ENCODE assay signal across 15 mouse cellular contexts in genomic region chr13:24159972-24160371, GRCm38 (mm10).
DNase-seq lines count a peak whose midpoint lies in the region; ATAC-seq and TF ChIP-seq lines count a peak whose summit lies in the region.
"Had no signal": no experiment of that assay in that cellular context is flagged by ENCODE, and none has a peak within 500 bp of the region (broad histone marks: within the 10 kb centered on the region; RNA-seq: fewer than 3 reads in every experiment).

No protein-coding gene starts in this region.

- TF ChIP-seq RAD21 in MEL (IDR thresholded peaks at IDR 0.05; ENCODE audit: low read depth, low read length), result no peak

- no peak overlapping the region for H3K4me2 ChIP-seq in hindbrain, embryonic 14.5 days (replicated peaks)
- peak overlapping the region; percentile 87 for H3K4me2 ChIP-seq in liver, embryonic 14.5 days (ENCODE audit: low read depth)
- H3K4me2 ChIP-seq: lung, embryonic 15.5 days; neural tube, embryonic 12.5 days had no signal

- H3K79me2 ChIP-seq in MEL (ENCODE audit: control insufficient read depth, insufficient read depth, low read length, poor library complexity), result no peaks in the 10 kb centered on the region

- no peak for DNase-seq in hindbrain, embryonic 10.5 days (ENCODE audit: low spot score)
- no peak for DNase-seq in hindbrain, embryonic 14.5 days (ENCODE audit: low spot score)
- DNase-seq in G1E (ENCODE audit: low spot score) (no peak), MEL (ENCODE audit: low read depth, low spot score) (no peak)
- no peak for DNase-seq in liver, embryonic 14.5 days (ENCODE audit: low read depth in 3 of 3, low spot score in 3 of 3)
- no peak for DNase-seq in kidney, postnatal 4 days
- no peak for DNase-seq in cerebellum, adult 9-11 months
- DNase-seq: cerebellum, postnatal 14 days; heart, adult 2 months; left cerebral cortex, postnatal 4 days; right cerebral cortex, postnatal 14 days; thymus, postnatal 25 days had no signal

- H3K27me3 ChIP-seq in hindbrain, embryonic 10.5 days (ENCODE audit: insufficient read depth, poor library complexity, severe bottlenecking), result no peaks in the 10 kb centered on the region
- no peaks in the 10 kb centered on the region for H3K27me3 ChIP-seq in hindbrain, embryonic 14.5 days (ENCODE audit: control insufficient read depth, insufficient read depth, low read length)
- H3K27me3 ChIP-seq in G1E (ENCODE audit: insufficient read depth, low read length), result no peaks in the 10 kb centered on the region
- no peaks in the 10 kb centered on the region for H3K27me3 ChIP-seq in MEL (ENCODE audit: control insufficient read depth in 1 of 2, insufficient read depth in 2 of 2, low read length in 2 of 2)
- no peaks in the 10 kb centered on the region for H3K27me3 ChIP-seq in liver, embryonic 14.5 days (ENCODE audit: control insufficient read depth, insufficient read depth, low read length)
- H3K27me3 ChIP-seq: lung, embryonic 15.5 days; neural tube, embryonic 12.5 days had no signal

- H3K9me3 ChIP-seq in hindbrain, embryonic 10.5 days, result no peaks in the 10 kb centered on the region
- H3K9me3 ChIP-seq in hindbrain, embryonic 14.5 days (ENCODE audit: control insufficient read depth, low read length), result no peaks in the 10 kb centered on the region
- H3K9me3 ChIP-seq in G1E (replicated peaks) (0 out of 2 replicates have a peak, but pooled peaks cover 4% of the 10 kb centered on the region), MEL (replicated peaks; ENCODE audit: insufficient read depth, low read length) (no peaks in the 10 kb centered on the region)
- H3K9me3 ChIP-seq in liver, embryonic 14.5 days (ENCODE audit: control insufficient read depth, low read length), result no peaks in the 10 kb centered on the region
- H3K9me3 ChIP-seq: lung, embryonic 15.5 days; neural tube, embryonic 12.5 days had no signal

- H3K27ac ChIP-seq in hindbrain, embryonic 10.5 days, result peak overlapping the region; percentile 18; the same call in 1 of the 2 replicates
- H3K27ac ChIP-seq in hindbrain, embryonic 14.5 days, result no peak overlapping the region
- peak overlapping the region; percentile 94 for H3K27ac ChIP-seq in MEL (ENCODE audit: control insufficient read depth, low read depth, low read length)
- peak overlapping the region; percentile 100 for H3K27ac ChIP-seq in liver, embryonic 14.5 days
- H3K27ac ChIP-seq: heart, adult 2 months; lung, embryonic 15.5 days; neural tube, embryonic 12.5 days had no signal

- H3K36me3 ChIP-seq in hindbrain, embryonic 10.5 days, result no peaks in the 10 kb centered on the region
- H3K36me3 ChIP-seq in hindbrain, embryonic 14.5 days (replicated peaks; ENCODE audit: control insufficient read depth, insufficient read depth), result no peaks in the 10 kb centered on the region
- H3K36me3 ChIP-seq in G1E (replicated peaks), result no peaks in the 10 kb centered on the region
- H3K36me3 ChIP-seq in MEL (ENCODE audit: control insufficient read depth in 1 of 2, insufficient read depth in 2 of 2, low read length in 2 of 2), result peaks cover 0 to 17% of the 10 kb centered on the region in 2 experiments; a peak in 2 of 4 replicates
- H3K36me3 ChIP-seq in liver, embryonic 14.5 days (replicated peaks; ENCODE audit: control insufficient read depth, insufficient read depth, low read depth), result no peaks in the 10 kb centered on the region
- H3K36me3 ChIP-seq: lung, embryonic 15.5 days; neural tube, embryonic 12.5 days had no signal

- ATAC-seq in hindbrain, embryonic 14.5 days (ENCODE audit: low FRiP score), result no peak
- peak; percentile 23; the same call in 1 of the 2 replicates for ATAC-seq in G1E (ENCODE audit: extremely low read depth, insufficient number of reproducible peaks, low FRiP score, poor library complexity, severe bottlenecking)
- ATAC-seq in liver, embryonic 14.5 days (ENCODE audit: insufficient read depth), result peak; percentile 68
- ATAC-seq: inflammation-experienced regulatory T-cells, adult 6 months had no signal

- H3K9ac ChIP-seq in hindbrain, embryonic 14.5 days, result no peak overlapping the region
- peak overlapping the region; percentile 47 for H3K9ac ChIP-seq in MEL (ENCODE audit: control insufficient read depth, low read depth, low read length, poor library complexity, severe bottlenecking)
- peak overlapping the region; percentile 93 for H3K9ac ChIP-seq in liver, embryonic 14.5 days (replicated peaks)
- H3K9ac ChIP-seq: lung, embryonic 15.5 days; neural tube, embryonic 12.5 days had no signal

- no peak for TF ChIP-seq CTCF in G1E (IDR thresholded peaks at IDR 0.05; ENCODE audit: low read depth, low read length)
- no peak for TF ChIP-seq CTCF in MEL (IDR thresholded peaks at IDR 0.05 in 2 of 3, conservative IDR thresholded peaks at IDR 0.05 in 1 of 3; ENCODE audit: control insufficient read depth in 1 of 3, insufficient read depth in 1 of 3, low read depth in 2 of 3, low read length in 3 of 3, poor library complexity in 1 of 3, severe bottlenecking in 1 of 3)
- no peak for TF ChIP-seq CTCF in liver, embryonic 14.5 days (IDR thresholded peaks at IDR 0.05; ENCODE audit: low read depth)

- H3K4me1 ChIP-seq in hindbrain, embryonic 10.5 days (replicated peaks), result peaks cover 4% of the 10 kb centered on the region
- no peaks in the 10 kb centered on the region for H3K4me1 ChIP-seq in hindbrain, embryonic 14.5 days (replicated peaks; ENCODE audit: control insufficient read depth, insufficient read depth, low read length)
- H3K4me1 ChIP-seq in G1E (ENCODE audit: insufficient read depth, low read depth, low read length) (peaks cover 53% of the 10 kb centered on the region), MEL (ENCODE audit: control insufficient read depth in 1 of 2, insufficient read depth in 2 of 2, low read length in 2 of 2) (peaks cover 6 to 13% of the 10 kb centered on the region in 2 experiments)
- peaks cover 52 to 69% of the 10 kb centered on the region in 2 experiments for H3K4me1 ChIP-seq in liver, embryonic 14.5 days (replicated peaks; ENCODE audit: control insufficient read depth in 2 of 2, insufficient read depth in 2 of 2, low read length in 1 of 2)
- H3K4me1 ChIP-seq: lung, embryonic 15.5 days; neural tube, embryonic 12.5 days had no signal

- H3K4me3 ChIP-seq in hindbrain, embryonic 10.5 days, result no peak overlapping the region
- no peak overlapping the region for H3K4me3 ChIP-seq in hindbrain, embryonic 14.5 days (replicated peaks; ENCODE audit: low read length)
- no peak overlapping the region for H3K4me3 ChIP-seq in G1E (ENCODE audit: low read depth, low read length)
- H3K4me3 ChIP-seq in MEL (ENCODE audit: control insufficient read depth in 1 of 2, insufficient read depth in 1 of 2, low read depth in 2 of 2, low read length in 2 of 2), result peak overlapping the region in 1 of 2 experiments; percentile 11; a peak in 1 of 4 replicates
- H3K4me3 ChIP-seq in liver, embryonic 14.5 days (ENCODE audit: insufficient read depth in 1 of 2, low read depth in 2 of 2, low read length in 2 of 2), result peak overlapping the region; percentile 47 to 54
- H3K4me3 ChIP-seq: heart, adult 2 months; lung, embryonic 15.5 days; neural tube, embryonic 12.5 days had no signal

- WGBS in hindbrain, embryonic 10.5 days, result 81% methylated on average over 4 of the region's 4 CpGs
- WGBS in hindbrain, embryonic 14.5 days, result 87% methylated on average over 4 of the region's 4 CpGs
- WGBS in liver, embryonic 14.5 days (ENCODE audit: insufficient replicate concordance), result 11% methylated on average over 4 of the region's 4 CpGs

- no peak for TF ChIP-seq POLR2A in MEL (IDR thresholded peaks at IDR 0.05; ENCODE audit: control insufficient read depth in 1 of 2, insufficient read depth in 1 of 2, low read depth in 1 of 2, low read length in 2 of 2, poor library complexity in 1 of 2)

- no peak for TF ChIP-seq EP300 in MEL (IDR thresholded peaks at IDR 0.05; ENCODE audit: low read depth in 1 of 2, low read length in 2 of 2)
- TF ChIP-seq EP300 in liver, embryonic 14.5 days (IDR thresholded peaks at IDR 0.05; ENCODE audit: low read depth), result no peak

TF ChIP-seq in MEL, 35 proteins besides CTCF, POLR2A, EP300 and RAD21:
- TF ChIP-seq CHD2 (IDR thresholded peaks at IDR 0.05; ENCODE audit: low read length), result no peak
- TF ChIP-seq POLR2AphosphoS2 (IDR thresholded peaks at IDR 0.05; ENCODE audit: low read length), result no peak
- TF ChIP-seq GABPA (IDR thresholded peaks at IDR 0.05; ENCODE audit: low read depth, low read length), result no peak
- no peak for TF ChIP-seq TAL1 (IDR thresholded peaks at IDR 0.05; ENCODE audit: low read length)
- TF ChIP-seq ZMIZ1 (IDR thresholded peaks at IDR 0.05; ENCODE audit: low read depth, low read length), result no peak
- no peak for TF ChIP-seq JUND (IDR thresholded peaks at IDR 0.05; ENCODE audit: low read depth, low read length)

Comparison
In these comparisons a context has a peak if more than half of its experiments do, and no peak if none do; other contexts are left out.
1. H3K4me3 ChIP-seq: peak in liver, embryonic 14.5 days (2 of 2); none in hindbrain, embryonic 10.5 days (single experiment), hindbrain, embryonic 14.5 days (single experiment) and G1E (single experiment).